ENCODE assay signal across 17 mouse cellular contexts in the genomic region with DNA sequence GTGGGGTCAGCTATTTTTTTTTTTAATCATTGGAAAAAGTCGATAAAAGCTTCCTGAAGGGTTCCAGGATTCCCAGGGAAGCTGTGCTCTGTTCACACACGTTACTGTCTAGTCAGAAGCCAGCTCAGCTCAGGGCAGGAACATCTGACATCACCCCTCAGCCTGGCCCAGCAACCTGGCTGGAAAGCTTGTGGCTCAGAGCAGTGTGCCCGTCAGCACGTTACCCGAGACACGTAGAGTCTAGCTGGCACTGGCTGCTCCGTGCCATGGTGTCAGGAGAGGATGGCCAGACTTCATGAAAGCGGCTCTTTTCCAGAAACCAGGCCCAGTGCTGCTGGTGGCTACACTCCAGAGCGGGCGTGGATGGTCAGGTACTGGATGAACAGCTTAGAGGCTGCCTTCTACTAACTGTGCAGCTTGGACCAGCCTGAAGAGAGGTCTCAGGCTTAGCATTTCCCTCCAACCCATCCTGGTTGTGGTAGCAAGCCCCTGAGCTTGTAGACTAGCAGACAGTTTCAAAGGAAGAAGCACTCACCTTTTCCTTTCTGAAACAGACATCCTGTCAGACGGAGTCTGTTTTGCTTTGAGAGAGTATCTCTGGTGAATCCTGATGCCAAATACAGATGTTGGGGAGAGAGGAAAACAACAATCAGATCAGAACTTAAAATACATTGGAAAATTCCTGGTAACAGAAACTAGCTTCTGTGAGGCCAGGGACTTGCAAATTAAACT.
A peak's percentile ranks its signal among the peaks of the same experiment; 100 is the strongest.
DNase-seq lines count a peak whose midpoint lies in the region; ATAC-seq and TF ChIP-seq lines count a peak whose summit lies in the region.
"Had no signal": no experiment of that assay in that cellular context is flagged by ENCODE, and none has a peak within 500 bp of the region (broad histone marks: within the 10 kb centered on the region; RNA-seq: fewer than 3 reads in every experiment).

No protein-coding gene starts in this region.

- intact Hi-C loops in heart, postnatal 36 days (cut with DNase I) = no loop called here

- peak; percentile 39 to 52 for DNase-seq in cerebellum, postnatal 10 days
- no peak for DNase-seq in cerebellum, adult 11-12 months
- DNase-seq in heart, postnatal 0 days (ENCODE audit: low spot score) = no peak
- DNase-seq in heart, postnatal 36 days = no peak
- no peak for DNase-seq in embryonic facial prominence, embryonic 11.5 days (ENCODE audit: low spot score)
- peak; percentile 33 for DNase-seq in induced T-regulatory cell, adult 2 months (ENCODE audit: low read depth)
- no peak for DNase-seq in cerebellum, adult 9-10 months
- DNase-seq: cerebellum, adult 8-10 months; embryo, embryonic 11 days; liver, postnatal 0 days; thymus, postnatal 36 days had no signal

- H3K27ac ChIP-seq in heart, postnatal 0 days (ENCODE audit: low read depth) = no peak overlapping the region
- H3K27ac ChIP-seq in embryonic facial prominence, embryonic 11.5 days (replicated peaks; ENCODE audit: low read depth, low read length) = no peak overlapping the region
- no peak overlapping the region for H3K27ac ChIP-seq in intestine, postnatal 0 days (ENCODE audit: low read depth, low read length)
- H3K27ac ChIP-seq: kidney, embryonic 15.5 days; layer of hippocampus, adult 2 months; limb, embryonic 12.5 days; midbrain, embryonic 10.5 days had no signal

- TF ChIP-seq CTCF in heart, postnatal 0 days (IDR thresholded peaks at IDR 0.05; ENCODE audit: low read depth) = no peak
- TF ChIP-seq CTCF in intestine, postnatal 0 days (IDR thresholded peaks at IDR 0.05; ENCODE audit: low read depth) = no peak

- 62% methylated on average over 11 of the region's 11 CpGs for WGBS in heart, postnatal 0 days
- WGBS in embryonic facial prominence, embryonic 11.5 days = 86% methylated on average over 11 of the region's 11 CpGs
- WGBS in intestine, postnatal 0 days = 81% methylated on average over 11 of the region's 11 CpGs

- H3K36me3 ChIP-seq in heart, postnatal 0 days (replicated peaks; ENCODE audit: control insufficient read depth, insufficient read depth, low read length) = no peaks in the 10 kb centered on the region
- no peaks in the 10 kb centered on the region for H3K36me3 ChIP-seq in embryonic facial prominence, embryonic 11.5 days (replicated peaks; ENCODE audit: control insufficient read depth, insufficient read depth, low read depth, low read length)
- H3K36me3 ChIP-seq in intestine, postnatal 0 days (ENCODE audit: control insufficient read depth, insufficient read depth) = no peaks in the 10 kb centered on the region
- H3K36me3 ChIP-seq: kidney, embryonic 15.5 days; limb, embryonic 12.5 days; midbrain, embryonic 10.5 days had no signal

- H3K9me3 ChIP-seq in heart, postnatal 0 days (replicated peaks; ENCODE audit: control insufficient read depth, low read length) = no peaks in the 10 kb centered on the region
- no peaks in the 10 kb centered on the region for H3K9me3 ChIP-seq in embryonic facial prominence, embryonic 11.5 days (replicated peaks; ENCODE audit: control insufficient read depth, low read length)
- H3K9me3 ChIP-seq in intestine, postnatal 0 days (ENCODE audit: control insufficient read depth) = no peaks in the 10 kb centered on the region
- H3K9me3 ChIP-seq: kidney, embryonic 15.5 days; limb, embryonic 12.5 days; midbrain, embryonic 10.5 days had no signal

- no peak overlapping the region for H3K4me2 ChIP-seq in heart, postnatal 0 days (ENCODE audit: low read depth, low read length)
- H3K4me2 ChIP-seq in embryonic facial prominence, embryonic 11.5 days (ENCODE audit: low read depth, low read length) = no peak overlapping the region
- no peak overlapping the region for H3K4me2 ChIP-seq in intestine, postnatal 0 days (replicated peaks; ENCODE audit: low read depth)
- H3K4me2 ChIP-seq: kidney, embryonic 15.5 days; limb, embryonic 12.5 days had no signal

- peak; percentile 47 for ATAC-seq in heart, postnatal 0 days (ENCODE audit: insufficient read depth, low read depth)
- no peak for ATAC-seq in embryonic facial prominence, embryonic 11.5 days (replicated peaks; ENCODE audit: insufficient number of reproducible peaks, low FRiP score, low TSS enrichment, low read depth)
- ATAC-seq in intestine, postnatal 0 days = no peak
- ATAC-seq: liver, postnatal 0 days had no signal

- no peak for TF ChIP-seq EP300 in heart, postnatal 0 days (IDR thresholded peaks at IDR 0.05; ENCODE audit: low read depth)

- no peaks in the 10 kb centered on the region for H3K4me1 ChIP-seq in heart, postnatal 0 days (ENCODE audit: control insufficient read depth, insufficient read depth)
- no peaks in the 10 kb centered on the region; the same call in 1 of the 2 replicates for H3K4me1 ChIP-seq in embryonic facial prominence, embryonic 11.5 days (ENCODE audit: control insufficient read depth, insufficient read depth, low read length)
- no peaks in the 10 kb centered on the region for H3K4me1 ChIP-seq in intestine, postnatal 0 days (replicated peaks; ENCODE audit: control insufficient read depth, insufficient read depth, low read length)
- H3K4me1 ChIP-seq: kidney, embryonic 15.5 days; limb, embryonic 12.5 days; midbrain, embryonic 10.5 days had no signal

- no peak overlapping the region for H3K9ac ChIP-seq in heart, postnatal 0 days (replicated peaks; ENCODE audit: low read depth, low read length)
- 0 out of 2 replicates have a peak overlapping the region, but pooled peaks have one; percentile 9 for H3K9ac ChIP-seq in embryonic facial prominence, embryonic 11.5 days (replicated peaks; ENCODE audit: low read length)
- no peak overlapping the region for H3K9ac ChIP-seq in intestine, postnatal 0 days (ENCODE audit: low read depth, low read length)
- H3K9ac ChIP-seq: kidney, embryonic 15.5 days; limb, embryonic 12.5 days; liver, postnatal 0 days had no signal

- H3K27me3 ChIP-seq in heart, postnatal 0 days (ENCODE audit: control insufficient read depth, insufficient read depth, low read length) = no peaks in the 10 kb centered on the region
- no peaks in the 10 kb centered on the region for H3K27me3 ChIP-seq in embryonic facial prominence, embryonic 11.5 days (ENCODE audit: control insufficient read depth, insufficient read depth, low read length)
- no peaks in the 10 kb centered on the region for H3K27me3 ChIP-seq in intestine, postnatal 0 days (replicated peaks; ENCODE audit: control insufficient read depth, insufficient read depth, low read length)
- H3K27me3 ChIP-seq: kidney, embryonic 15.5 days; limb, embryonic 12.5 days had no signal

- no peak overlapping the region for H3K4me3 ChIP-seq in heart, postnatal 0 days (ENCODE audit: low read depth, low read length)
- H3K4me3 ChIP-seq in embryonic facial prominence, embryonic 11.5 days (ENCODE audit: low read depth, low read length) = no peak overlapping the region
- H3K4me3 ChIP-seq in intestine, postnatal 0 days (ENCODE audit: low read depth, low read length) = no peak overlapping the region
- H3K4me3 ChIP-seq: kidney, embryonic 15.5 days; layer of hippocampus, adult 2 months; limb, embryonic 12.5 days; midbrain, embryonic 10.5 days; myocyte had no signal

Comparison
In these comparisons a context has a peak if more than half of its experiments do, and no peak if none do; other contexts are left out.
1. DNase-seq: peak in cerebellum, postnatal 10 days (2 of 2) and induced T-regulatory cell, adult 2 months (single experiment); none in cerebellum, adult 11-12 months (single experiment), heart, postnatal 0 days (single experiment), heart, postnatal 36 days (0 of 2), embryonic facial prominence, embryonic 11.5 days (single experiment) and cerebellum, adult 9-10 months (single experiment).